19 mouse cellular contexts compared by ENCODE assay signal in the genomic region with DNA sequence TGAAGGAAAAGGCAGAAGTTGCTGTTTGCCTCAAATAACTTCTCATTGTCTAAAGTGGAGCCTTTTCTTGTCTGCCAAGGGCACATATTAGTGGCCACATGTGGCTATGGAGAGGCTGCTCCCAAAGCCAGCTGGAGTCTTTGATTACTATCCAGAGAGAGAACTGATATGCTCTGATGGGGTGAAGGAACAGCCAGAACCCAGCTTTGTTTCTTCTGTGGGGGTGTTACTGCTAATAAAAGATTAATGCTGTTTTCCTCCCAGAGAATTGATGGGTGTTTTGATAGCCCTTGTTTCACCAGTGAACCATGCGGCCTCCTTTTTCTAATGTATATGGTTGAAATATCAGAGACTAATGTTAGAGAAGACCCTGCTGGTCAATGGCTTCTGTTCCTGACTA.
"Had no signal": no experiment of that assay in that cellular context is flagged by ENCODE, and none has a peak within 500 bp of the region (broad histone marks: within the 10 kb centered on the region; RNA-seq: fewer than 3 reads in every experiment).

No protein-coding gene starts in this region.

- H3K27me3 ChIP-seq: limb, embryonic 13.5 days; liver, embryonic 12.5 days; liver, embryonic 15.5 days; lung, embryonic 15.5 days; midbrain, embryonic 13.5 days had no signal

- H3K36me3 ChIP-seq: limb, embryonic 10.5 days; liver, embryonic 12.5 days; liver, embryonic 15.5 days; lung, embryonic 15.5 days; midbrain, embryonic 13.5 days had no signal

- H3K27ac ChIP-seq: layer of hippocampus, adult 2 months; limb, embryonic 10.5 days; limb, embryonic 13.5 days; liver, embryonic 12.5 days; liver, embryonic 15.5 days; lung, embryonic 15.5 days; macrophage; midbrain, embryonic 13.5 days; stomach, postnatal 0 days had no signal

- H3K9me3 ChIP-seq: limb, embryonic 10.5 days; liver, embryonic 12.5 days; liver, embryonic 15.5 days; lung, embryonic 15.5 days had no signal

- H3K4me2 ChIP-seq: limb, embryonic 13.5 days; liver, embryonic 12.5 days; liver, embryonic 15.5 days; lung, embryonic 15.5 days; midbrain, embryonic 13.5 days had no signal

- ATAC-seq: intestine, postnatal 0 days; liver, embryonic 12.5 days; midbrain, embryonic 13.5 days had no signal

- H3K9ac ChIP-seq: limb, embryonic 13.5 days; liver, embryonic 12.5 days; liver, embryonic 15.5 days; lung, embryonic 15.5 days; midbrain, embryonic 13.5 days had no signal

- DNase-seq: kidney, postnatal 14 days; kidney, postnatal 4 days; layer of hippocampus, adult 9-11 months; liver; lung, adult 18-20 months; lung, postnatal 10 days; thymus, adult 2 months; thymus, postnatal 14 days; thymus, postnatal 4 days had no signal

- H3K4me1 ChIP-seq: limb, embryonic 10.5 days; limb, embryonic 13.5 days; liver, embryonic 12.5 days; liver, embryonic 15.5 days; lung, embryonic 15.5 days; midbrain, embryonic 13.5 days had no signal

- H3K4me3 ChIP-seq: layer of hippocampus, adult 2 months; limb, embryonic 10.5 days; limb, embryonic 13.5 days; liver, embryonic 12.5 days; liver, embryonic 15.5 days; lung, embryonic 15.5 days; midbrain, embryonic 13.5 days had no signal
